Mouse (Mus musculus) B cell, adult 2 months (primary cell): ENCODE measurements around the gene Dync1h1.
"Not testable (repeated sequence)": the region's sequence is repeated elsewhere in the genome, so short reads cannot be mapped to it uniquely, and the experiment has no call there.

Experiments used
- DNase-seq, 2 experiments: peaks; one replicate each; pipeline ENCODE4 v3.0.0; 2022

Gene Dync1h1

DNA sequence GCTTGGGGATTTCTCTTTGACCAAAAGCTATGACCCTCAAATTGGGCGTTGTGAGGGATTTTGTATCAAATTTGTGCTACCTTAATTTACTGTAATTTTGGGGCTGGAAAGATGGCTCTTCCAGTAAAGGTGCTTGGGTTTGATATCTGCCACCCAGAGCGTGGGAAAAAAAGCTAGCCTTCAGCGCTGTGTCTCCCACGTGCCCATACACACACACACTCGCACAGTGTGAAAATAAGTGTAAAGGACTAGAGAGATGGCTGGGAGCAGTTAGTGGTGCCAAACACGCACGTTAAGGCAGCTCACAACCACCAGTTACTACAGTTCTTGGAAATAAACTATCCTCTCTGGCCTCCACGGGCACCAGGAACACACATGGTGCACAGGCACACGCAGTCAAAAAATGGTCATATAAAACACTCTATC lies 95.7 kb downstream of the Dync1h1 start:
- no peak for DNase-seq

DNA sequence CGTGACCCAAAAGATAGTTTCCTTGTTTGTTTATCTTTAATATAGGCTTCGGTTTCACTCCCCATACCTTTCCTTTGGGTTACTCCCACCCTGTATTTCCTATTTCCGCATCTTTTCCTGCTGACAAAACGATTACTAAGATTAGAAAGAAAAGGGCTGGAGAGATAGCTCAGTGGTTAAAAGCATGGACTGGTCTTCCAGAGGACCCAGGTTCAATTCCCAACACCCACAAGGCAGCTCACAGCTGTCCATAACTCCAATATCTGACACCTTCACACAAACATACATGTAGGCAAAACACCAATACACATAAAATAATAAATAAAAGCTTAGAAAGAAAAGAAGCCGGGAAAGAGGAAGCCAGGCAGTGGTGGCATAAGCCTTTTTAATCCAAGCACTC lies 96.2 kb downstream of the Dync1h1 start:
- no peak for DNase-seq

DNA sequence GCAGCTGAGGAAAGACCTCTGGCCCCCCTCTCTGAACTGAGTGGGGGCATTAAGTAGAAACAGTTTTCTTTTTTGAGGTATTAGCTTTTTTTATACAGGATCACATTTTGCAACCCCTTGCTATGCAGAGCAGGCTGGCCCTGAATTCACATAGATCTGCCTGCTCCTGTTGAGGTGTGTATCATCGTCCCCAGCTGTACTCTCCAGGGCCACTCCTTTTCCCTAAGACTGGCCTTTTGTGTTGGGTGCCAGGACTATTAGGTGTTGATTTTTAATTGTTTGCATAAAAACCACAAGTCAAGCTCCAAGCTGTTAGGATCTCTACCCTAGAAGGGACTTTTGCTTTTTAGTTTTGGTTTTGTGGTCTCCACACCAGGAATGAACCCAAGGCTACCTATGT lies 96.8 kb downstream of the Dync1h1 start:
- no peak for DNase-seq

DNA sequence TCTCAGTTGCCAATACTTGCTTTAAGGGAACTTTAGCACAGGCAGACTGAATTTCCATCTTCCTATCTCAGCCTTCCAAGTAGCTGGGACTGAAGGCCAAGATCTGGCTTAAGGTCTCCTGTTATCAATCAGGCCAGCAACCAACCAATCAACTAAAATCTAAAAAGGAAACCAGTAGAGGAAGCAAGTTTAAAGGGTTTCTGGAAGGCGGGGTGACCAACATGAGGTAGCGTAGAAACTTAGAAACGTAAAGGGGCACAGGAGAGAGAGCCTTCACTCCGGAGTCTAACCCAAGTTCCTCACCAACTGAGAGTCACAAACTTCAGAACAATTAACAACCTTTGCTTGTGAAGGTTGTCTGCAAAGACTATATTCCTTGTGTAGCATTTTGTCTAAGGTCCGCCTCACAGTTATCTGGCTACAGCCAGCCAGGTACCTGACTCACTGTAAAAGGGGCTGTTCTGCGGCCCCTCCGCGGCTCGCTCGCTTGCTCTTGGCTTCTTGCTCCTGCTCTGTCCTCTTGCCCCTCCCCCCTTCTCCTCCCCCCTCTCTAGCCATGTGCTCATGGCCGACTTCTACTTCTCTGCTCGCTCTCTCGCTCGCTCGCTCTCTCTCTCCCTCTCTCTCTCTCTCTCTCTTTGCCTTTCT lies 97.4 kb downstream of the Dync1h1 start:
- DNase-seq = no peak

DNA sequence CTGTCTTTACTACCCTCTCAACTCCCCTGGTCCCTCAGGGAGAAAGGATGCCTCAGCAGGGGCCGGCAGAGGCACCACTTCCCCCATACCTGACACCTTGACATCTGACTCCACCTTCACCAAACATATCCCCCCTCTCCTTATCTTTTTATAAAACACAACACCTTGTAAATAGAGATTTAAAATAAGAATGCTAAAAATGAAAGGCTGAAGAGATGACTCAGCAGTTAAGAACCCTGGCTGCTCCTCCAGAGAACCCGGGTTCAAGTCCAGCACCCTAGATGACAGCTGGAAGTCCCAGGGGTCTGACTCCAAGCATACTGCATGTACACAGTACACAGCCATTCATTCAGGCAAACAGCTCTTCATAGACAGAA lies 97.9 kb downstream of the Dync1h1 start:
- DNase-seq = no peak

DNA sequence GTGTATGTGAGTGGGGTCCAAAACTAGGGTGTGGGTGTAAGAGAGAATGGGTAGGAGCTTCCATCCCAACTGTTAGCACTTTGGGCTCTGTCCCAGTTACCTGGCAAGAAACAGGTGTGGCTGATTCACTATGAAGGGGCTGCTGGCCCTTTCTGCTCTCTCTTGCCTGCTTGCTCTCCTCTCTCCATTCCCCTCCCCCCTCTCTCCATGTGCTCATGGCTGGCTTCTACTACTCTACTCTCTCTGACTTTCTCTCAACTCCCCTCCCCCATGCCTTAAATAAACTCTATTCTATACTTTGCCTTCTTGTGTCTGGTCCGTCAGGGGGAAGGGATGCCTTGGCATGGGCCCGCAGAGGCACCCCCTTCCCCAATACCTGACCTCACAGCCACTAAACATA lies 99.5 kb downstream of the Dync1h1 start:
- no peak for DNase-seq

DNA sequence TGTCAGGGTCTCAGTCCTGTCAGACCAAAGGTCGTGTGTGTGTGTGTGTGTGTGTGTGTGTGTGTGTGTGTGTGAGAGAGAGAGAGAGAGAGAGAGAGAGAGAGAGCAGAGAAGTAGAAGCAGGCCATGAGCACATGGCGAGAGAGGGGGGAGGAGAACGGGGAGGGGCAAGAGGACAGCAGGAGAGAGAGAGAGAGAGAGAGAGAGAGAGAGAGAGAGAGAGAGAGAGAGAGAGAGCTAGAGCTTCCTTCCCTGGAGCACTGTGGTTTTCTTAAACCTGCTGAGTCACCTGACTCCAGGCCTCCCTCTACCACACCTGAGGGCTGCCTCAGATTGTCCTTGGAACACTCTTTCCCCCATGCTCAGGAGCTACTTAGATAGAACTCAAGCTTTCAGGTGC lies 100.1 kb downstream of the Dync1h1 start:
- not testable (repeated sequence) for DNase-seq

DNA sequence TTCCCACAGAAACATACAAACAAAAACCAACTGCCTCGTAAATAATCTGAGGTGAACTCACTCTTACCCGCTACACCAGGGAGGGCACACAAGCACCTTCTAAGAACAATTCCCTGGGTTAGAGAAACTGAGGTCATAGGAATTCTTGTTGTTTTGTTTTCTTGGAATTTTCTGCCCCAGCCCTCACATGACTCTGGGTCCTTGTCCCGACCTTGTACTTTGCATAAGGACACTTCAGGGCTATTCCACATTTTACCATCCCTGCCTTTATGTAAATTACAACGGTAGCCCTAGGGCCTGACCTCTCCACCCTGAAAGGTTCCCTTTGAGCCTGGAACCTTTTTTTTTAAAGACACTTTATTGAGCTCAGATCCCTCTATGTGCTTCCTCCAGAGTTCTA lies 101.3 kb downstream of the Dync1h1 start, which contains the start of gene Hsp90aa1:
Gene Hsp90aa1, minus strand, starts transcription at position 173 of the 400 bp plus-strand sequence.
- no peak for DNase-seq

DNA sequence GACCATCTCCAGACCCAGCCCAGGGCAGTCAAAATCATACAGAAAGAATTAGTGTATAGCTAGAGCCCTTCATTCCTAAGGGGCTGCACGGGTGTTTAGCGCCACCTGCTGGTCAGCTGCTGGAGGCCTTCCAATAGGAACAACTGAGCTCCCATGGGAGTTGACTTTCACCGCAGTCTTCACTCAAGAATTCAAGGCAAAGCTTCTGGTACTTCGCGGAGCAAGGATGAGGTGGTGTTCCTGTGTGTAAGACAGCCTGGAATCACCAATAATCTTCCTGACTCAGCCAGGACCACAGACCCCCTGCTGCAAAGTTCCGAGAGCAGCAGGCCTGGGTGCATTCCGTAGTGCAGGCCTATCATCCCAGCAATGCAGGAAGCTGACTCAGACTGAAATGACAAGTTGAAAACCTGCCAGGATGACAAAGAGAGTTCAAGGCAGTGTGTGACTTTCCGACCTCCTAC lies 101.8 kb downstream of the Dync1h1 start:
- peak; percentile 90 to 91 for DNase-seq

DNA sequence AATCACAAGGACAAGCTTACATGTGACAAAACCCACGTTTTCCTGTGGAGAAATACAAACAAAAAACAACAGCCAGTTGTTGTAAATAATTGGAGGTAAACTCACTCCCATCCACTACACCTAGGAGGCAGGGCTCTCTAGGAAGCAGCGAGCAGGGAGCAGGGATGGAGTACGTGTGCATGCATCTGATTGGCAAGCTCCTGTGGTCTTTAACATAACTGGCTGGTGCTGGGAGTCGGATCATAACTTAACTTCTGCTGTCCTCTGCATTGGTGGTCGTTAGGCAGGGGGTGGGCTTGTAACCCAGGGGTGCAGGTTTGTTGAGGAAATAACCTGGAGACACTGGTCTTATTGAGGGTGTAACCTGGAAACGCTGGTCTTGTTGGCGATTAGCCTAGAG lies 102.4 kb downstream of the Dync1h1 start:
- no peak for DNase-seq

DNA sequence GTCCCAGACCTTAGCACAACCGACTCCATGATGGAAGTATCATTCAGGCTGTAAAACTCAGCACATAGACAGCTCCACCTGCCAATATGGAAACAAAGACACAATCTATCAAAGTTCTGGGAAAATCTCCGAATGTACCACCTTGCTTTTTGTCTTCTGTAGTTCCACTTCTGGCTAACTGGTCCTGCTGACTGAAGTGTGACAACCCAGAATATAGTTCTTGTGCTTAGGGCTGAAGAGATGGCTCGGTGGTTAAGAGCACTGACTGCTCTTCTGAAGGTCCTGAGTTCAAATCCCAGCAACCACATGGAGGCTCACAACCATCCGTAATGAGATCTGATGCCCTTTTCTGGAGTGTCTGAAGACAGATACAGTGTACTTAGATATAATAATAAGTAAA lies 104.2 kb downstream of the Dync1h1 start:
- DNase-seq = not testable (repeated sequence)

DNA sequence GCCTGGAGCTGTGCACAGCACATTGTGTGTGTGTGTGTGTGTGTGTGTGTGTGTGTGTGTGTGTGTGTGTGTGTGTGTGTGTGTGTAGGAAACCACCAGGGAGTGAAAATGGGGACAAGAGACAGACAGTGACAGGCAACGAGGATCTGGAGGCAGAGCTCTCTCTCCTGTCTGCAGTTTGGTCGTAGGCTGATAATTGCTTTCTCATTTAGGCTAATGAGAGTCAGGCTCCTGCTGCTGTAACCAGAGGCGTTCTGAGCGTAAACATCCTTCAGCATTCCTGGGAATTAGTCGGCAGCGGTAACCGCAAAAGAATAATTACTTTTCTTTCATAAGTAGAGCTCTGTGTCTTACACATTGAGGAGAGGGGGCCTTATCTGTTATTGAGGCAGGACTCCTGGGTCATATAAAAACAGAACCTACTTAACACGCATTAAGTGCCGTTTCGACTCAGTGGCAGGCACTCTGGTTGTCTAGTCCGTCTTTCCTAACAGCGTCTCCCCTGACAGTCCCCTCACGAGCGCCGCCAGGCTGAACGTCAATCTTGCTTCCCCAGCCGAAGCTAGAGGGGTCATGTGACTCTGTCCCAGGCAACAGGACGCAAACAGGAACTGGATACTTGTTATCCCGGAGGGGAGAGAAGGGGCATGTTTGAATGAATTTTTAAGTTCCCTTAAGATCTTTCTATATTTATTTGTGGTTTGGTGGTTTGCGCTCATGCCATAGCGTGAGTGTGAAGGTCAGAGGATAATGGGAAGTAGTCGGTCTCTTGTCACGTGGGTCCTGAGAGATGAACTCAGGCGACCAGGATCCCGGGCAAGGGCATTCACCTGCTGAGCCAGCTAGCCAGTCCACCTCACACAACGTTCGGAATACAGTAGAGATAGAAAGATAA lies 105.3 kb downstream of the Dync1h1 start:
- DNase-seq = peak; percentile 47 to 50

DNA sequence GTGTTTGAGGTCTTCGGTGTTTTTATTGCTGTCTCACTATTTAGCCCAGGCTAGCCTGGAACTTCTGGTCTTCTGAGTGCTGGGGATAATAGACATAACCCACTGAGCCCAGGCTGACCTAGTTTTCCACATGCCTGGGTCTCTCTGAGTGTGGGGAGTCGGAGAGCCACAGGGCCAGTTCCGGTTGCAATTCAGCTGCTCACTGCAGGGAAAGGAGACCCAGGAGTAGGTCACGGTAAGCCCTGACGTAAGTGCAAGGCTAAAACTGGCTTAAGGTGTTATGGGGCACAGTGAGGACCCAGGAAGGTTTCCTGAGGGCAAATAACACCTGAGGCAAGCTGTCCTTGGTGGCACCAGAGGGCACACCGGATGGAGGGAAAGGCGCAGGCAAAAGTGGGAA lies 106.2 kb downstream of the Dync1h1 start:
- DNase-seq = no peak

DNA sequence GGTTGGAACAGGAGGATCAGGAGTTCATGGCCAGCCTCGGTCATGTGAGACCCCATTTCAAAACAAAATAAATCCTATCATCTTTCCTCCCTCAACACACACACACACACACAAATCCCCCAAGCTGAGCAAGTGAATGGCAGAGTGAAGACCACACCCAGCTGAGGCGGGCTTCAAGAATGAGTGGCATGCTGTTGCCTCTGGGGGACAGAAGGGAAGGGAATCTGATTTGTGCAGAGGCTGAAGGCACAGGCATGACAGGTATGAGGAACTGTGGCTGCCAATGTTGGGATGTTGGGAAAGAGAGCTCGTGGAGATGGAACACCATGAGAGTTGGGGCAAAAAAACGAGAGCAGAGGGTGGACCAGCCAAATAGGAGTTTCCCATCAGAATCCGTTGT lies 110.0 kb downstream of the Dync1h1 start:
- no peak for DNase-seq

DNA sequence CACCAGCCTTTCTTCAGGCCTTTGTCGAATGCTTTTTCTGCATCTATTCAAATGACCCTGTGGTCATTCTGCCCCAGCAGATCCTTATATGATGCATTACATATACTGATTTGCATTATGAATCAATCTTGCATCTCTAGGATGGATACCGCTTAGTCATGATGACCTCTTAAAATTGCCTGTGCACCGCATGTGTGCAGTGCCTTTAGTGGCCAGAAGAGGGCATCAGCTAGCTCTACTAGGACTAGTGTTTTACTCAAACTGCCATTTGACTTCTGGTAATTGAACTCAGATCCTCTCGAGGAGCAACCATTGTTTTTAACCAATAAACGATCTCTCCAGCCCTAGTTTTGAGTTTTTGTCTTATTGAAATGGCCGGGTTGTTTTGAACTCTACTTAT lies 112.5 kb downstream of the Dync1h1 start:
- peak; percentile 37 to 49 for DNase-seq

DNA sequence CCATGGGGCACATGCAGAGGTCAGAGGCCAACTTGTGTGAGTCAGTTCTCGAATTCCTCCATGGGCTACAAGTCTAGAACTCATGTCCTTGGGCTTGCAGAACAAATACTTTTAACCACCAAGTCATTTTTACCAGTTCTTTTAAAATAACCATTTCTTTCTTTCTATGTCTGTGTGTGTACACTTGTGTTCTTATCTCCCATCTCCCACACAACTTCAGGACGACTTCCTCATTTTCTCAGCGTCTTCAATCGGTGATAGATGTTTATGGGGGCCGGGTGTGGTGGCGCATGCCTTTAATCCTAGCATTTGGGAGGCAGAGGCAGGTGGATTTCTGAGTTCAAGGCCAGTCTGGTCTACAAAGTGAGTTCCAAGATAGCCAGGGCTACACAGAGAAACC lies 113.0 kb downstream of the Dync1h1 start:
- no peak for DNase-seq

DNA sequence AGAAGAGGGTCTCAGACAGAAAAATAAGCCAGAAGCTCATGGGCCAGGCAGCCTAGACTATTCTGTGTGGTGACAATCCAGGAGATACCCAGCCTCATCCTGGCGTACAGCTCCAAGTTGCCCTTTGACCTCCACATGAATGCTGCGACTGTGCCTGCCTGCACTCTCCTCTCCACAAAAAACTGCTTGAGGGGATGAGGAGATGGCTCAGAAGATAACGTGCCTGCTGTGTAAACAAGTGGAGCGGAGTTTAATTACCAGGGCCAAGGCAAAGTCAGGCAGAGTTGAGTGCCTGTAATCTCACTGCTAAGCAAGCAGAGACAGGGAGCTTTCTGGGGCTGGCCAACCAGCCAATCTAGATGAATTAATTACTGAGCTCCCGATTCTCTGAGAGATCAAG lies 114.8 kb downstream of the Dync1h1 start:
- DNase-seq = no peak
